Mouse (Mus musculus) embryo, embryonic 9.5 days (tissue): ENCODE results near the gene Gm1043.

Source experiments
- DNase-seq: peaks from one replicate; pipeline ENCODE4 v3.0.0-alpha.2; 2017; ENCODE audit errors: extremely low spot score

Gm1043 gene

GRCm38 (mm10) chr5:37204886-37205285, 119.7 kb downstream of the Gm1043 start:
- DNase-seq, result no peak

DNA sequence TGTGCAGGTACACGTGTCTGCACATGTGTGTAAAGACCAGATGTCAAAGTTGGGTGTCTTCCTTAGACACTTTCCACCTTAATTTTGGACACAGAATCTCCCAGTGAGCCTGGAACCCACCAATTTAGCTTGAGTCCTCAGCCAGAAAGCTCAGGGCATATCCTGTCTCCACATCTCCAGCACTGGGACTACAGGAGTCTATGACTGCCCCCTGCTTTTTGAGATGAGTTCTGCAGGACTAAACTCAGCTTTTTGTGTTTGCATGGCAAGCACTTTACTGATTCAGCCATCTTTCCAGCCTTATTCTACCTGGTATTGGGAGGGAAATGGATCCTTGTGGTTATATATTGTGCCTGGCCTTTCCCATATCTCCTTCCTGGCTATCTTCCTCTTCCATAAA, 120.2 kb downstream of the Gm1043 start:
- DNase-seq, result no peak

- no peak for DNase-seq
Observed at GRCm38 (mm10) chr5:37206364-37206763, 121.2 kb downstream of the Gm1043 start.

DNA sequence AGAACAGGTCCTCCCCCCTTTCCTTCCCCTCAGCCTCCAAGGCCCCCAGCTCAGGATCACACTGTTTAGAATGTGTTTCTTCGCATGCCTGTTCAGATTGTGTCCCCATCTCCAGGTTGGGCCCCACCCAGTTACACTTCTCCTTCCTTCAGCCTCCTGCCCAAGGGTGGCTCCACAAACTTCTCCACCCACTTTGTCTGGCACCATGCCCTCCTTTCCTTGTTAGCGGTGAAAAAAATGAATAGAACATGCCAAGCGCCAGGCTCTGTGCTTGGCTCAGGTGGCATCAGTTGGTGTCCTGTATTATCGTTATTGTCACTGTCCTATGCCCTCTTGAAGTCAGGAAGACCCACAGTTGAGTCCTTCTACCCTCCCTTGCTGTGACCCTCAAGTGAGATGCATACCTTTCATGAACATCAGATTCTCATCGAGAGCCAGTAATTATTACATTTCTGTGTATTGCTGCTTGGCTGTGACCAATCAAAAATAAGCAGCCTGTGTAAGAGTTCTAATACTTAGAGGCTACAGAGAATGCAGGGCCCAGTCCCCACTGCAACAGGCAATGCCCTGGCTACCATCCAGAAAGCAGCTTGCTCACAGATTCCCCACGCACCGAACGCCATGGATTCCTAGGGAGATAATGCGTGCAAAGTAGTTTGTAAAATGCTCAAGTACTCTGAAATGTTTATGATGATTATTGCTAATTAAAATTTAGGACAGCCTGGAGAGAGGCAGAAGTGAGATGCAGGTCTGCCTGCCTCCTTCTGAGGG, 128.0 kb downstream of the Gm1043 start:
- DNase-seq, result no peak

GRCm38 (mm10) chr5:37213709-37214103, 128.5 kb downstream of the Gm1043 start:
- no peak for DNase-seq

GRCm38 (mm10) chr5:37214614-37215013, 129.4 kb downstream of the Gm1043 start:
- DNase-seq, result no peak

DNA sequence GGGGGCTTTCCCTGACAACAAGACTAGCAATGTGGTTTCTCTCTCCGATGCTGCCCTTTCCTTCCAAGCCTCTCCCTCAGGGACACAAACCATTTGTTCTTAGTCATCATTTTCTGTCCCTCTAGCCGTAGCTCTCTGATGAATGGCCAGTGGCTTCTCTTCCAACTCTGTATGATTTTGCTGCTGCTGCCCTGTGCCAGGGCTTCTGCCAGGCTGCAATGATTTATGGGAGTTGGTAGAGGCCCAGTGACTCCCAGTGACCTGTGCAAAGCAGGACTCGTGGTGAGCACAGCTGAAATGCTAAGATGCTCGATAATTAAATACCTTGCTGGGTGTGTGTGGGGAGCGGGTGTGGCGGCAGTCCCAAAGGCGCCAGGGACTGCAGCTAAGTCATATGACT, 130.1 kb downstream of the Gm1043 start:
- no peak for DNase-seq

GRCm38 (mm10) chr5:37219615-37220014, 134.4 kb downstream of the Gm1043 start:
- DNase-seq, result no peak

GRCm38 (mm10) chr5:37220575-37220974, 135.4 kb downstream of the Gm1043 start:
- no peak for DNase-seq

DNA sequence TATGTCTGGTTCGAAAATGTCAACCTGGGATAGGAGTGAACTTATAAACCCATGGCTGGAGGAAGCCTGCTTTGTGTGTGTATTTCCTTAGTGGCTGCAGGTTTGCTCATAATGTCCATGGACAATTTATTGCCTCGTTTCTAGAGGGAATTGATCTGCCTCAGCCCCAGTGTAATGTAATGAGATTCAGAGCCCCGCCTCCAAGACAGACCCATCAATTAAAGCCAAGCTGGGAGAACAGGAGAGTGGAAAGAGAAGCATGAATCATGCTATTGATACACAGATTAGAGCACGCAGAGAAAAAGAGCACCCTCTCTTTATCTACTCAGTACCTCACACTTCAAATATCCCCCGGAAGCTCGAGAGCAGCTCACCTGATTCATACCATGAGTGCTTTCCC, 136.4 kb downstream of the Gm1043 start:
- no peak for DNase-seq

DNA sequence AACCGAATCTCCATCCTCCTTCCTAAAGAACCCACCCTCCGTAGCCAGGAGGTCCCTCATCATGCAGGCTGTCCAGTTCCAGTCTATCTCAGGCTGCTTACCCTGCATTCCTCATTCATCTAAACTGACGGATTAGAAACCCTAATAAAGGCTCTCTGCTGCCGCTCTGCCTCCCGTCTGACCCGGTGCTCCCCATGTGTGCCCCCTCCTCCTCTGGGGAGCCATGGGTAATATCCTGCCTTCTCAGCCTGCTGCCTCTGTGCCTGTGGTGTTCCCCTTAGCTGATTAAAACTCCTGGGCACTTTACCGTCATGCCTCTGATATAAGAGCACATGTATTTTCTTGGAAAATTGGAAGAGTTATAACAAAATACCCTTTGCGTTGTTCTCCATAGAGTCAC, 137.1 kb downstream of the Gm1043 start:
- no peak for DNase-seq

GRCm38 (mm10) chr5:37225708-37226107, 140.5 kb downstream of the Gm1043 start:
- DNase-seq, result no peak

DNA sequence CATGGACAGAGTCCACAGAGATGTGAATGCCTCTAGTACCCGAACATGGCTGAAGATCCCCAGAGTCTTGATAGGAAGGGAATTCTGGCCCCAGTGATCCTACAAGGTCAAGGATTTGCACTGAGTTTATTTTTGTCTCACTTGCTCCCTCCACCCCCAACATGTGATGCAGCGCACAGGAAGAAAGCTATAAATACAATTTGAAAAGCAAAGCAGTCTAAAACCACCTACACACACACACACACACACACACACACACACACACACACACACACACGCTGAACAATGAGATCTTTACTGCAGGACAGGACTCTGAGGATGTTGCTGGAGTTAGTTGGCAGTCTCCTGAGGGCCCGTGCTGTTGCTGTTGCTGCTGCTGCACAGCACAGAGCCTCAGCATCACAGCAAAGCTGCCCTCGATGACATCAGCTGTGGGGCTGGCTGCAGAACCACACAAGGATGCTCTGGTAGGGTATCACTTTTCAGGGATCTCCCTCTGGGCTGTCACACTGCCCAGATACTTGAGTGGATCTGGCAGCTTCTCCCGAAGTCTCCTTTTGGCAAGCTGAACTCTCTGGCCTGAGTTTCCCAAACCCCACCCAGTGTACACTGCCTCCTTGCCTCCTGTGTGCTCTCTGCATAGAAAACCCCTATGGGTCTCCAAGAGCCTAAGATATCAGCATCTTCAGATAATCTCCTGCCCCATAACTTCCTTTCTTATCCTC, 142.9 kb downstream of the Gm1043 start:
- DNase-seq, result no peak

GRCm38 (mm10) chr5:37228894-37229293, 143.7 kb downstream of the Gm1043 start:
- no peak for DNase-seq

DNA sequence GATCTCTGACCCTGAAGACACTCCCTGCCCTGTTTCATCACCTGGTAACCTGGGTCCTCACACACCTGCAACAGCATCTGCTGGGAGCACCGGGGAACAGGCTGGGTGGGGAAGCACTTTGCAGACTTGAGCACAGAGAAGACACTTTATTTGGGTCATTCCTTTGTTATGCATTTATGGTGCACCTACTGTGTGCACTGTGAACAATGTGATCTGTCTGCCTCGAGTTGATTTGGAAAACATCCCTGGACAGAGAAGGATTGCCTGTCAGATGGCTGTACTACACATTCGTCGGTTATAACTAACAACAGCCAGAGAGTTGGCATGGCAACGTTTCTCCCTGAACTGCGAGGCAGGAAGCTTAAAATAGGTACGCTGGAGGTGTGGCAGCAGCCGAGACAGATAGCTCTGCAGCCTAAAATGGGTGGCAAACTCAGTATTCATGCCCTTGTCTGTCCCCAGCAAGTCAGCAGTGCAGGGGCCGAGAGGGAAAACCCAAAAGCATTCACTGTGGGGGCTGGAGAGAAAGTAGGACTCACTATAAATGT, 147.9 kb downstream of the Gm1043 start:
- no peak for DNase-seq

- no peak for DNase-seq
Observed at GRCm38 (mm10) chr5:37238654-37239053, 153.5 kb downstream of the Gm1043 start.

GRCm38 (mm10) chr5:37240550-37240949, 155.4 kb downstream of the Gm1043 start:
- peak; percentile 68 for DNase-seq

DNA sequence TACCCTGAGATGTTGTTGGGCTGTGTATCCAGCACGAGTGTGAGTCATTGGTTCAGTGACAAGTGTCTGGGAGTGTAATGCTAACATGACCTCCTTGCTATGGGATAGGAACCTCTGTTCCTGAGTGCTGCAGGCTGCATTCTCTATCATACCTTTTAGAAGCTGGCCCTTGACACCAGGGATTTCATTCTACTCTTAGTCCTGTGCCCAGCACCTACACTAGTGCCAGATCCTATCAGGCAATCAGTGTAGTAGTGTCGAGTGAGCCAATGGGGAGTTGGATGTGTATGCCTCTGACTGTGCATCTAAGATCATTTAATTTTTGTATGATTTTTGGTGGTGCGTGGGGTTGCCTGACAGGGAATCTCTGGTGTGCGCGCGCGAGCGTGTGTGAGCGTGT, 156.1 kb downstream of the Gm1043 start:
- DNase-seq, result no peak

DNA sequence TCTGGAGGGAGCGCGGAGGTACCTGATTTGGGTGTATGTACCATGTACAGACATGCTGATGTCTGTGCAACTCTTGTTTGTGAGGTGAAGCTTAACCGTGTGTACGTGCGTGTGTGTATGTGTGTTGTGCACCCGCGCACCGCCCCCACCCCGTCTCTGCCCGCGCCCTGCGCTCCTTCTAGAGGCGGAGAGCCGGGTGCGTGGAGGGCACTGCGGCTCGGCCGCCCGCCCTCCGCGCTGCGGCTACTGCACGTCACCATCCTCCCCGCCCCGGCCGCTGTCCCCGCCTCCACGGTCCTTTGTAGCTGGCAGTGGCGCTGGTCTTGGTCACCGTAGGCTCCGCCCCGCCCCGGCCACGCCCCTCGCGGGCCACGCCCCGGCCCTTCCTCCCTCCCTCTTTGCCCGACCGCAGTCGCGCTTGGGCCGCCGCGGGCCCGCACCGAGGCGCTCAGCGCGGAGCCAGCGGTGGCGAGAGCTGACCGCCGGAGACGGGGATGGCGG, 156.5 kb downstream of the Gm1043 start, which contains the start of gene Crmp1:
Gene Crmp1, plus strand, starts transcription at position 290 of the 501 bp plus-strand sequence.
- peak; percentile 92 for DNase-seq

DNA sequence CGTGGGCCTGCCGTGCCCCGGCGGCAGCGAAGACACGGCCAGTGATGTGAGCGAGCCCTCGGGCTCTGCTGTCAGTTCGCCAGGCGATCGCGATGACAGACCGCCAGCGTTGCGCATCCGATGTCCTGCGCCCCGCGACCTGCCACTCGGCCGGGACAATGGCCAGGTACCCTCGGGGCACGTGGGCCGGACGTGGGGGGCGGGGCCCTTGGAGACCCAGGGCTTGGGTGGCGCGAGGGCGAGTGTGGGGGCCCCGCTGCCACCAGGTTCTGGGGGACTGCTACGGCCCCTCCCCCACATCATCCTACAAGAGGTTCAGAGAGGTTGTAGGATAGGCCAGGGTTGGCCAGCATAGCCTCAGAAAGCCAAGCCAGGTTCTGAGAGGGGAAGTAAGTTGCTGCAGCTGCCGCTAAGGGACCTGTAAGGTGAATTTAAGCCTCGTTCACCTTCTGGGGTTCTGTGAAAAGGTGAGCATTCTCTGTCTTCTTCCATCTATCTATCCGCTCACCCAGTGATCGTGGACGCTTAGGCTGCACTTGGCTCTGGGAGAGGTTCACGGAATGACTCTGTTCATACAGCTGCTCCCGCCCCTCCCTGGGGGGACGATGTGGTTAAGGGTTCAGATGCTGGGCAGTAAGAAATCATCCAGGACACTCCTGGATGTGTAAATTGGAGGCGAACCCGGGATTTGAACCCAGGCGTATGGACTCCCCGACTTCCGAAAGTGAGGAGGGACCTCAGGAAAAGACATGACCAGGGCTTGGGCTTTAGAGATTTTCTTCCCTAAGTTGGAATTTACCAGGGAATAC, 157.4 kb downstream of the Gm1043 start:
- DNase-seq, result peak; percentile 21

DNA sequence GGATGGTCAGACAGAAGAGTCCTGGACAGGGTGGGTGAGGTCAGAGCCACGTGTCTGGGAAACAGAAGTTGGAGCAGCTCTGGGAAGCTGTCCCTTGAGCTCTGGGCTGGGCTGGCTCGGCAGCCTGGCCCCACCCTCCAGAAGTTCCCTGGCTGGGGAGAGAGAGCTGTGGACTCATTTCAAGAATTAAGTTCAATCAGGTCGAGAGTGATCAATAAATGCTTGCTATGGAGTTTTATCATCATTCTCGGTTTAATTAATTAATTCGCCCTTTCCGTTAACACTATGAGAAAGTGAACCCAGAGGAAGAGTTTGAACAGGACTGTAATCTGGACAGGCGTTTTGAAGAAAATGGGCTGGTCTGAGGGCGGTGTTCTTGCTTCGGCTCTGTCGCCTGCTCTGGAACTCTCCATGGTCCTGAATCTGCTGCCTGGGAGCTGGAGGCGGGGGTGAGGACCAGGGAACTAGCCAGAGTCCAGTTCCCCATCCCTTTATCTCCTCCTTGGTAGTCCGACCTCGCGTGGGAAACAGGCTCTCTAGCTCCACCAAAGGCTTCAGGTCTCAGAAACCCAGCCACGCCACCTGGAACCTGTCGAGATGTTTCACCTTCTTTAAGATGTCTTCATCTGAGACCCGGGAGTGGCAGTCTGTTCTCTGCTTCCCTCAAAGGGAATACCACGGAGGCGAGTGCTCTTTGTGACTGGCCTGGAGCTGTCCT, 158.2 kb downstream of the Gm1043 start:
- DNase-seq, result peak; percentile 86
